Mouse (Mus musculus) heart, embryonic 12.5 days (tissue): ENCODE measurements around the gene Cobl. TPM values are rescaled to one million over a fixed set of nuclear protein-coding genes. Genes with fewer than 3 reads are reported as not detected.
A peak's percentile ranks its signal among the peaks of the same experiment; 100 is the strongest.

Experiments used
- ATAC-seq: fragments of 200-750 bp; cut with Nextera tagmentation; 2 replicates; pipeline ENCODE4 v1.8.0; 2017; ENCODE audit warnings: moderate TSS enrichment, moderate library complexity; ENCODE audit not compliant: insufficient number of reproducible peaks, low FRiP score
- H3K27ac ChIP-seq: fragments of 300-500 bp; sonication (generic); 2 replicates; pipeline ENCODE4 v1.5.1; 2016; ENCODE audit warnings: mild to moderate bottlenecking, moderate library complexity; ENCODE audit not compliant: poor library complexity, severe bottlenecking
- H3K27me3 ChIP-seq: fragments of 300-500 bp; sonication (generic); replicated peaks from 2 replicates; pipeline ENCODE4 v1.6.1; 2016; ENCODE audit warnings: mild to moderate bottlenecking, moderate library complexity
- H3K36me3 ChIP-seq: fragments of 300-500 bp; sonication (generic); 2 replicates; pipeline ENCODE4 v1.6.1; 2016; ENCODE audit warnings: mild to moderate bottlenecking, moderate library complexity
- H3K4me1 ChIP-seq: fragments of 300-500 bp; sonication (generic); replicated peaks from 2 replicates; pipeline ENCODE4 v1.6.1; 2016; ENCODE audit warnings: mild to moderate bottlenecking
- H3K4me2 ChIP-seq: fragments of 300-500 bp; sonication (generic); 2 replicates; pipeline ENCODE4 v1.6.1; 2016; ENCODE audit warnings: mild to moderate bottlenecking, moderate library complexity
- H3K4me3 ChIP-seq: fragments of 300-500 bp; sonication (generic); 2 replicates; pipeline ENCODE4 v1.5.1; 2016; ENCODE audit warnings: mild to moderate bottlenecking
- H3K9ac ChIP-seq: fragments of 300-500 bp; sonication (generic); 2 replicates; pipeline ENCODE4 v1.6.1; 2016; ENCODE audit warnings: mild to moderate bottlenecking, moderate library complexity
- H3K9me3 ChIP-seq: fragments of 300-500 bp; sonication (generic); replicated peaks from 2 replicates; pipeline ENCODE4 v1.6.1; 2016; ENCODE audit warnings: mild to moderate bottlenecking, moderate library complexity
- WGBS: fragments of 180-500 bp; shearing (Covaris S2); methylation state at CpG from one replicate; pipeline ENCODE4 v1.1.7; 2016; 5-methylcytosine and 5-hydroxymethylcytosine counted together
- polyA plus RNA-seq: library from polyadenylated mRNA; unstranded; fragments of >200 nt; fragmentation: Nextera tagmentation; extraction: Ambion mirVana; gene quantifications from 2 replicates; pipeline ENCODE4 v1.2.1, GENCODE M21; 2016

Gene Cobl
- polyA plus RNA-seq, 1 experiment from 2014 or later, result 39.4 TPM

DNA sequence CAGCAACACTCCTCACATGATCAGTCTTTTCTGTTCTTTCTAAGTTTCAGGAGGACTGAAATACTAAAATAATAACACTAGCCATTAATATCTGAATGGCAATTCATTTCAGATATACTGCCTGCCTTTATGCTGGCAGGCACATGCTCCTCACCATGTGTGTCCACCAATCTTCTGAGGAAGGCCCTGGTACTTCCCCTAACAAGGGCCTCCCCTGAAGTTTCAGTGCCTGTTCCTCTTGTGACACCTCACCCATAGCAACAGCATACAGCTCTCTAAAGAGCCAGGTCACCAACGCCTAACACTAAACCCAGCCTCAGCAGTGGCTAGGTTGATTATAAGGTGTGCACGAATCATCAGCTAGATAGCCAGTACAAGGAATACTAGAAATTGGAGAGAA lies 20.5 kb downstream of the Cobl start:
- H3K4me2 ChIP-seq, result no peak overlapping the region
- H3K4me1 ChIP-seq, result no peaks in the 10 kb centered on the region
- WGBS, result 60% methylated on average over 2 of the region's 2 CpGs
- no peaks in the 10 kb centered on the region for H3K9me3 ChIP-seq
- H3K4me3 ChIP-seq, result no peak overlapping the region
- H3K27me3 ChIP-seq, result no peaks in the 10 kb centered on the region
- no peak overlapping the region for H3K9ac ChIP-seq
- H3K27ac ChIP-seq, result no peak overlapping the region
- no peaks in the 10 kb centered on the region for H3K36me3 ChIP-seq
- ATAC-seq, result no peak

DNA sequence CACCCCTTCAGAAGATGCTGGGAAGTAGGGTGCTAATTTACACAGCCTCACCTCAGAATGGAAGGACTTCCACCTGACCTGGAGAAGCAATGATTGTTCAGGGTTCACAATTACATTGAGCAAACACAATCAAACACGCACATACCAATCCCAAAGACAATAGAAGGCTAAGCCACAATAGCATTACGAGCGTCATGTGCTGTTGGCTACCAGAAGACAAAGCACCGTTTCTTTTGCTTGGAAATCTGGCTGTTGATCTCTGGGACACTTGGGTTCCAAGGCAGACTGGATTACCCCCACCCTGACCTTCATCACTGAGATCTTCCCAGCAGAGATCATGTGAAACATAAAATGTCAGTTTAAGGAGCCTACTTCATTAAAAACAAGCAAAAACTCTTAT lies 21.1 kb downstream of the Cobl start:
- H3K9me3 ChIP-seq, result no peaks in the 10 kb centered on the region
- H3K27me3 ChIP-seq, result no peaks in the 10 kb centered on the region
- no peak overlapping the region for H3K4me2 ChIP-seq
- no peaks in the 10 kb centered on the region for H3K36me3 ChIP-seq
- WGBS, result 73% methylated on average over 4 of the region's 4 CpGs
- no peaks in the 10 kb centered on the region for H3K4me1 ChIP-seq
- ATAC-seq, result no peak
- no peak overlapping the region for H3K9ac ChIP-seq
- no peak overlapping the region for H3K27ac ChIP-seq
- no peak overlapping the region for H3K4me3 ChIP-seq

GRCm38 (mm10) chr11:12443185-12443584 lies 21.6 kb downstream of the Cobl start:
- no peaks in the 10 kb centered on the region for H3K4me1 ChIP-seq
- H3K27ac ChIP-seq, result no peak overlapping the region
- ATAC-seq, result no peak
- H3K9me3 ChIP-seq, result no peaks in the 10 kb centered on the region
- 82% methylated on average over 5 of the region's 5 CpGs for WGBS
- no peaks in the 10 kb centered on the region for H3K27me3 ChIP-seq
- H3K36me3 ChIP-seq, result no peaks in the 10 kb centered on the region
- no peak overlapping the region for H3K9ac ChIP-seq
- no peak overlapping the region for H3K4me2 ChIP-seq
- H3K4me3 ChIP-seq, result no peak overlapping the region

- Histone ChIP-seq H3K4me3 (no peak overlapping the region), H3K9ac (no peak overlapping the region), H3K4me1 (no peaks in the 10 kb centered on the region), H3K36me3 (no peaks in the 10 kb centered on the region), H3K9me3 (no peaks in the 10 kb centered on the region), H3K27ac (no peak overlapping the region), H3K4me2 (no peak overlapping the region), H3K27me3 (no peaks in the 10 kb centered on the region)
- no peak for ATAC-seq
- WGBS, result 74% methylated on average over 4 of the region's 4 CpGs
Measured at GRCm38 (mm10) chr11:12442283-12442682, 22.5 kb downstream of the Cobl start.

DNA sequence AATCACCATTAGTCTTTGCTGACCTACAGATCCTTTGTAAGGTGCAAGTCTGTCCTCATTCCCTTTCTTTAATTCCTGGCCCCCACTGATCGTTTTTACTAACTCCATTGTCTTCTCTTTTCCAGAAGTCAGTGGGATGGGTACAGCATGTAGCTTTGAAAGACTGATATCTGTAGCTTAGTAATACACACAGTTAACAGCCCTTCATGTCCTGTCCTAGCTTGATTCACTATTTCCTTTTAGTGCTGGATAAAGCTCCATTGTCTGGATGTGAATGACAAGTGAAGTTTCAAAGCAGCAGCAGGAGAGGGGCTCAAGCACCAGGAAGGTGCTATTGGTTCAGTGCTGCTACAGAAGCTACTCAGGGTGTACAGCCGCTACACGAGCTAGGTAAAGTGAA lies 28.9 kb downstream of the Cobl start:
- 77% methylated on average over 3 of the region's 3 CpGs for WGBS

DNA sequence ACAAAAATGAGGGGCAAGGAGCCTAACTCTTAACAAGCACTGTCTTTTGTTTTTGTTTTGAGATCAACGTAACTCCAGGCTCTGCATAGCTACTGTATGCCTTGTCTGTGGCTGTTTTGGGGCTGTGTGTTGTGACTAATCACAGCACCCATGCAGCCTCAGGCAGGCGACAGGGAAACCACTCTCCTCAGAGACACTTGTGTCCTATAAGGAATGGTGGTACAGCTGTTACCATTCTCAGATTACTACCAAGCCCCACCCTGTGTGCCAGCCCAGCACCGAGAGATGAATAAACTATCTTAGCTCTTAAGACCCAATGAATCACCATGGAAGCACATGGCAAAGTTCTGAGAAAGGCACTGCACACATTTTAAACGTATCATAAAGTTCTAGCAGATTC lies 29.7 kb downstream of the Cobl start:
- Histone ChIP-seq H3K4me2 (peak overlapping the region; percentile 52), H3K4me1 (peaks cover 35% of the 10 kb centered on the region), H3K9me3 (no peaks in the 10 kb centered on the region), H3K9ac (no peak overlapping the region), H3K4me3 (no peak overlapping the region), H3K36me3 (no peaks in the 10 kb centered on the region), H3K27me3 (no peaks in the 10 kb centered on the region), H3K27ac (peak overlapping the region; percentile 59)
- ATAC-seq, result no peak
- 32% methylated on average over 4 of the region's 4 CpGs for WGBS

More for the DNA sequence above, 28.9 kb downstream of the Cobl start:
- H3K27ac ChIP-seq, result no peak overlapping the region
- no peaks in the 10 kb centered on the region for H3K9me3 ChIP-seq
- H3K27me3 ChIP-seq, result no peaks in the 10 kb centered on the region
- H3K9ac ChIP-seq, result no peak overlapping the region
- H3K4me1 ChIP-seq, result peaks cover 28% of the 10 kb centered on the region
- H3K4me2 ChIP-seq, result no peak overlapping the region
- ATAC-seq, result no peak
- no peak overlapping the region for H3K4me3 ChIP-seq
- no peaks in the 10 kb centered on the region for H3K36me3 ChIP-seq

GRCm38 (mm10) chr11:12434597-12434996 lies 30.2 kb downstream of the Cobl start:
- H3K27ac ChIP-seq, result peak overlapping the region; percentile 59; the same call in 1 of the 2 replicates
- no peak overlapping the region for H3K4me3 ChIP-seq
- peak overlapping the region; percentile 52 for H3K4me2 ChIP-seq
- H3K36me3 ChIP-seq, result no peaks in the 10 kb centered on the region
- WGBS, result 32% methylated on average over 4 of the region's 4 CpGs
- H3K27me3 ChIP-seq, result no peaks in the 10 kb centered on the region
- no peaks in the 10 kb centered on the region for H3K9me3 ChIP-seq
- no peak overlapping the region for H3K9ac ChIP-seq
- H3K4me1 ChIP-seq, result peaks cover 40% of the 10 kb centered on the region
- peak; percentile 77 for ATAC-seq

DNA sequence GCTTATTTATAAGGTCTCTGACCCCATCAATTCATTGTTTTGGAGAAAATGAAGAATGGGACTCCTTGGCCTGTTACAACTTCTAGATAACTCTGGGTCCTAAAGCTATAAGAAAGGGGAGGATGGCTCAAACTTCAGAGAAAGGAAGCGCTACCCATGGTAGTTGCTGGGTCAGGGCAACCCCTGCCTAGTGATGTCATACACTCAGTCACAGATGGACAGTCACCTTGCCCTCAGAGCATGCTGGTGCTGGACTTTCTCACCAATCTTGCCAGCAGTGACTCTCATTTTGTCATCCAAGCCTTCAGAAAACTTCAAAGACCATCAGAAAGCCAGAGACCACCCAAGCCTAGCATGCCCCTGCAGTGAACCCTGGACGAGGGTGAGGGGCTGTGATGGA lies 32.8 kb downstream of the Cobl start:
- WGBS, result 73% methylated on average over 2 of the region's 2 CpGs
- Histone ChIP-seq H3K27ac (no peak overlapping the region), H3K9me3 (no peaks in the 10 kb centered on the region), H3K4me3 (no peak overlapping the region), H3K4me2 (no peak overlapping the region), H3K36me3 (no peaks in the 10 kb centered on the region), H3K4me1 (peaks cover 41% of the 10 kb centered on the region), H3K27me3 (no peaks in the 10 kb centered on the region), H3K9ac (no peak overlapping the region)
- no peak for ATAC-seq

DNA sequence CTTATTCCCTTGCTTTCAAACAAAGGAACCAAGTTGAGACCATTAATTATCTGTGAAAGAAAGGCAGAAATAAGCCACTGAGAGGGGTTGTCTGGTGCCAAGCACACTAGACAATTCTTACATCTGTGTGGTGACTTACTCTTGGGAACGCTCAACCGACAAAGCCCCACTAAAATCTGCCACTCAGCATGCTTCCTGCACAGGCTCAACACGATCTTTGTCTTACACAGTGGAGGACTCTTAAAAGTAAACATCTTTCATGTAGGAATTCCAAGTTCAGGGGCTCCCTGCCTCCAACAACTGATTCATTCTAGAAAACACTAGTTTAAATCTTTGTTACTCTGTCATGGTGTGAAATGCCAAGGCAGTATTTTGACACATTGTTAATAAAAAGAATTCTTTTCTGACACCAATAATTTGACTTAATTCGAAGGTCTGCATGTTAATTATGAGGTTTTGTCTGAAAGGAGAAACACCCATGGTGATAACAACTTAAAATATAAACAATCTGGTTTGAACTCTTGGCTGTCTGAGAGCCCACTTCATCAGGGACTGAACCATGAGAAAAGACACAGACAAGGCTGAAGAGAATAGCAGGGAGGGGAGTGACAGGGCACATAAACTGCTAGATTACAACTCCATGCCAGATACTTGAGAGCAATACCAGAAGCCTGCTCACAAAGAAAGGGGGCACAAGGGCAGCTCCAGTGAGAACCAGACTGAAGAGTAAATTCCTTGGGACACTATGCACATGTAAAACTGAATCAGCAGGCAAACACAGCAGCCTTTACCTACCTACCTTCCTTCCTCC lies 34.3 kb downstream of the Cobl start:
- no peak for ATAC-seq
- WGBS, result 18% methylated on average over 4 of the region's 4 CpGs
- no peaks in the 10 kb centered on the region for H3K9me3 ChIP-seq
- no peak overlapping the region for H3K4me2 ChIP-seq
- H3K27ac ChIP-seq, result peak overlapping the region; percentile 39
- H3K9ac ChIP-seq, result no peak overlapping the region
- no peaks in the 10 kb centered on the region for H3K27me3 ChIP-seq
- H3K4me3 ChIP-seq, result no peak overlapping the region
- peaks cover 34% of the 10 kb centered on the region for H3K4me1 ChIP-seq
- no peaks in the 10 kb centered on the region for H3K36me3 ChIP-seq

DNA sequence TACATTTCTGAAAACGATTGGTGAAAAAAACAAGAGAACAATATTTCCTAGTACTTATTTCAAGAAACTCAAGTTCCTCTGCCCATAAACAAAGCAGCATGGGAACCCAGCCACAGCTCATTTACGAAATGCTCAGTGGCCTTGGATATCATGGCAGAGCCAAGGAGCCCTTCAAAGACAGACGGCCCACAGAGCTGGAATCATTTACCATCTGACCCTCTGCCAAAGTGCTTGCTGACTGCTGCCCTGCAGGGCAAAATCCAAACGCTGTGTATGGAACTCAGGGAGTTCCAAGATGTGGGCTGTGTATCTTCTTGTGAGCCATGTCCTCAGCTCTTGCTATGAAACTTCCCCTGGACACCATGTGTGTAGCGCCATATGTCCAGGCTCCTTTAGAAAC lies 38.0 kb downstream of the Cobl start:
- no peak for ATAC-seq
- no peak overlapping the region for H3K9ac ChIP-seq
- H3K27ac ChIP-seq, result no peak overlapping the region
- no peaks in the 10 kb centered on the region for H3K27me3 ChIP-seq
- peaks cover 28% of the 10 kb centered on the region for H3K4me1 ChIP-seq
- no peaks in the 10 kb centered on the region for H3K9me3 ChIP-seq
- 71% methylated on average over 5 of the region's 5 CpGs for WGBS
- no peaks in the 10 kb centered on the region for H3K36me3 ChIP-seq
- no peak overlapping the region for H3K4me2 ChIP-seq
- no peak overlapping the region for H3K4me3 ChIP-seq

DNA sequence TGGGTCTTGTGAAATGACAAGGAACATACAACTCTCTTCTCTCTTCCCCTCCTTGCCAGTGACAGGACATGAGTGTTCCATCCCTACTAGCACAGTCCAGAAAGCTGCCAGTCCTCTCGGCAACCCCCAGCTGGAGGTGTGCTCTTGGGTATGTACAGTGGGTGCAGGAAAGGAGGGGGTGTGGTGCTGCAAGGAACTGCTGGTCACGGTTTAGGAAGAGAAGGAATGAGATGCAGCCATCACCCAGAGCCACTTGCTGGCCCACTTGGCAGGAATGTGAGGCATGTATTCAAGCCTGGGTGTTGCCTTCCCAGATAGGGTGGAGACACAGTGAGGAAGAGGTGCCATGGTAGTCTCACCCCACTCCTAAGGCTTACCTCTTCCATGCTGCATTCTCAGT lies 40.6 kb downstream of the Cobl start:
- Histone ChIP-seq H3K4me3 (no peak overlapping the region), H3K27ac (no peak overlapping the region), H3K36me3 (no peaks in the 10 kb centered on the region), H3K9me3 (no peaks in the 10 kb centered on the region), H3K27me3 (no peaks in the 10 kb centered on the region), H3K4me1 (peaks cover 28% of the 10 kb centered on the region), H3K9ac (no peak overlapping the region), H3K4me2 (no peak overlapping the region)
- no peak for ATAC-seq
- WGBS, result 67% methylated on average over 2 of the region's 2 CpGs

DNA sequence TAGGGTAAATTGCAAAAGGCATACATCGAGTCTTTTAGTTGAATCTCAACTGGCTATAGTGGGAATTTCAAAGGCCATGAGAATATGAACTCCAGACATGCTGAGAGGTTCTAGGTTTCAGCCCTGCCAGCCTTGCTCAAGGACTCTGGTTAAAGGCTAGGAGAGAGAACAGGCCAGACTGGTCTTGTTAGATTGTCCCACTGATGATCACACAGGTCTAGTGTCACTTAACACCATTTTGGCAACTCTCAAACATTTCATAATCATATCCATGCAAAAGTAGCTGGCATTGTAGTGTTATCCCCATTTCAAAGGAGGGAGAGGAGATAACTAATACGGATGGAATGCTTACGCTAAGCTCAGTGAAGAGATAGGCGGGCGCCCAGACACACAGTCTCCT lies 43.6 kb downstream of the Cobl start:
- Histone ChIP-seq H3K9me3 (no peaks in the 10 kb centered on the region), H3K27ac (no peak overlapping the region), H3K36me3 (no peaks in the 10 kb centered on the region), H3K4me1 (peaks cover 28% of the 10 kb centered on the region), H3K4me3 (no peak overlapping the region), H3K27me3 (no peaks in the 10 kb centered on the region), H3K9ac (no peak overlapping the region), H3K4me2 (no peak overlapping the region)
- 65% methylated on average over 5 of the region's 5 CpGs for WGBS
- no peak for ATAC-seq
